Mouse (Mus musculus): Measurements from ENCODE around the gene Ncor2.

- TF ChIP-seq ZC3H11A (IDR thresholded peaks at IDR 0.05; ENCODE audit: borderline replicate concordance, low read depth, low read length) (no peak), CHD2 (IDR thresholded peaks at IDR 0.05; ENCODE audit: low read depth, low read length) (no peak)
Observed at GRCm38 (mm10) chr5:125057555-125058266, 121.3 kb downstream of the Ncor2 start.
